Mouse (Mus musculus) bone marrow, adult 2 months (tissue): ENCODE measurements at regions not wholly inside any gene's neighbourhood (a gene's known extent, or its start where the extent isn't known, plus 50 kb on each side); places are given as distances from the start of the nearest gene placed in this dataset.

Experiments used
- CTCF ChIP-seq: fragments of 200-500 bp; IDR thresholded peaks from 2 replicates; pipeline ENCODE4 v1.5.1; 2011; ENCODE audit warnings: low read length, control low read depth; ENCODE audit not compliant: control insufficient read depth, insufficient read depth
- POLR2A ChIP-seq: fragments of 200-500 bp; IDR thresholded peaks from 2 replicates; pipeline ENCODE4 v1.6.1; 2011; ENCODE audit warnings: low read depth, mild to moderate bottlenecking, control low read depth, low read length, borderline replicate concordance; ENCODE audit not compliant: control insufficient read depth

DNA sequence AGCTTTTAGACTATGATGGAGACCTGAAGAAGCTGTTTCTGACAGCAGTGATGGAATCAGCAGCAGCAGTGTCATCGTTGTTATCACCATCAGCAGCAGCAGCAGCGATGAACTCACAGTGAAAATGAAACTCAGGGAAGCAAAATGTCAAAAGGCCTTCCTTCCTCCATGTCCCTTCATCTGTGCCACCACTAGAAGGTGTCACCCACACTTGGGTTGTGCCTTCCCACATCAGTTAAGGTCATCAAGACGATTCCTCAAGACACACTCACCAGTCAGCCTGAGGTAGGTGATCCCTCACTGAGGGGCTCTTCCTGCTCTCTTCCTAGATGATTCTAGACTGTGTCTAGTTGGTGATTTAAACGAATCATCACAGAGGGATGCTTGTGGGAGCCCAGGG is 87.3 kb upstream of the Ahi1 start:
- no peak for TF ChIP-seq CTCF
- TF ChIP-seq POLR2A: no peak
